Mouse (Mus musculus) G1E (cell line): ENCODE measurements around the gene Oaf. TPM values are rescaled to one million over a fixed set of nuclear protein-coding genes. Genes with fewer than 3 reads are reported as not detected.

Source experiments
- ATAC-seq: 2 replicates; pipeline ENCODE4 v1.8.0; 2016; ENCODE audit warnings: mild to moderate bottlenecking; ENCODE audit not compliant: insufficient number of reproducible peaks, poor library complexity, low FRiP score, severe bottlenecking; ENCODE audit errors: extremely low read depth
- DNase-seq: peaks from one replicate; pipeline ENCODE4 v3.0.0; 2012; ENCODE audit warnings: low spot score
- H3K27me3 ChIP-seq: 2 replicates; pipeline ENCODE4 v1.6.1; 2012; ENCODE audit warnings: mild to moderate bottlenecking, low read length, inconsistent platforms; ENCODE audit not compliant: insufficient read depth
- H3K36me3 ChIP-seq: replicated peaks from 2 replicates; pipeline ENCODE3; 2012; ENCODE audit warnings: mild to moderate bottlenecking, inconsistent platforms
- H3K4me1 ChIP-seq: 2 replicates; pipeline ENCODE4 v1.6.1; 2012; ENCODE audit warnings: low read depth, low read length, inconsistent platforms, mixed read lengths; ENCODE audit not compliant: insufficient read depth
- H3K4me3 ChIP-seq: 2 replicates; pipeline ENCODE4 v1.5.1; 2012; ENCODE audit warnings: low read depth, mild to moderate bottlenecking, inconsistent platforms, low read length, moderate library complexity, mixed read lengths
- H3K9me3 ChIP-seq: replicated peaks from 2 replicates; pipeline ENCODE4 v1.6.1; 2012; ENCODE audit warnings: inconsistent platforms
- CTCF ChIP-seq: IDR thresholded peaks from 2 replicates; pipeline ENCODE4 v1.5.1; 2012; ENCODE audit warnings: low read depth, low read length, inconsistent platforms, mixed read lengths
- GATA1 ChIP-seq: IDR thresholded peaks from 2 replicates; pipeline ENCODE4 v1.6.1; 2012; ENCODE audit warnings: borderline replicate concordance, low read length, inconsistent platforms, mixed read lengths
- GATA2 ChIP-seq: IDR thresholded peaks from 2 replicates; pipeline ENCODE4 v1.6.1; 2012; ENCODE audit warnings: low read depth, low read length, inconsistent platforms, borderline replicate concordance
- POLR2AphosphoS5 ChIP-seq: IDR thresholded peaks from 2 replicates; pipeline ENCODE4 v1.6.1; 2012; ENCODE audit warnings: low read depth, low read length, inconsistent platforms; ENCODE audit not compliant: insufficient replicate concordance
- TAL1 ChIP-seq: conservative IDR thresholded peaks from 2 replicates; pipeline ENCODE4 v1.6.1; 2012; ENCODE audit warnings: low read depth, low read length, inconsistent platforms, mixed read lengths
- polyA plus RNA-seq: library from polyadenylated mRNA; stranded (reverse); fragments of >175 nt; gene quantifications from 2 replicates; pipeline ENCODE4 v1.2.3, GENCODE M21; 2012
- total RNA-seq, 2 experiments: library from RNA; stranded (forward) in 1 of 2; stranded (reverse) in 1 of 2; fragments of 200-1000 nt in 1 of 2; fragments of >200 nt in 1 of 2; fragmentation: Nextera tagmentation in 1 of 2; gene quantifications; 2 replicates each; pipeline ENCODE4 v1.2.3; 2014 to 2017

The Oaf gene
- total and polyA plus RNA-seq, 3 experiments: 22.1 to 29.5 (median 26.9) TPM

DNA sequence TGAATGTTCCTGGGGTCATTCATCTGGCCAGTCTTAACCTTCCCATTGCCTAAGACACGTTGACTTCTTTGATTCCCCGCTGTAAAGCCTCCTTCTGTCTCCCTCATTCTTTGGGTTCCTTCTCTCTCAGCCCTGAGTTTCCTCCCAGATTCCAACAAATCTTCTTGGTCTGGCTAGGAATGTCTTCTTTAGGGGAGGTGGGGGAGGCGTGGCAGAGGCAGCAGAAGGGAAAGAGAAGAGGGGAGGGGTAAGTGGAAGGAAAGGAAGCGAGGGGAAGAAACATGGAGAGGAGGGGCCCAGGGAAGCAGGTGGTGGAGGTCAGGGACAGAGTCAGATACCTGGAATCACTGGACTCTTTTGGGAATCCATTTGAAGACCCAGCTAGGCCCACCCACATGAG, 22.7 kb upstream of the Oaf start:
- peaks cover 36% of the 10 kb centered on the region for H3K4me1 ChIP-seq
- H3K9me3 ChIP-seq: no peaks in the 10 kb centered on the region
- TF ChIP-seq TAL1: no peak
- no peak for TF ChIP-seq POLR2AphosphoS5
- no peak for TF ChIP-seq GATA1
- no peak for TF ChIP-seq GATA2
- no peak for TF ChIP-seq CTCF
- H3K36me3 ChIP-seq: no peaks in the 10 kb centered on the region
- H3K27me3 ChIP-seq: no peaks in the 10 kb centered on the region; the same call in 1 of the 2 replicates
- DNase-seq (no peak), ATAC-seq (no peak)
- no peak overlapping the region for H3K4me3 ChIP-seq

DNA sequence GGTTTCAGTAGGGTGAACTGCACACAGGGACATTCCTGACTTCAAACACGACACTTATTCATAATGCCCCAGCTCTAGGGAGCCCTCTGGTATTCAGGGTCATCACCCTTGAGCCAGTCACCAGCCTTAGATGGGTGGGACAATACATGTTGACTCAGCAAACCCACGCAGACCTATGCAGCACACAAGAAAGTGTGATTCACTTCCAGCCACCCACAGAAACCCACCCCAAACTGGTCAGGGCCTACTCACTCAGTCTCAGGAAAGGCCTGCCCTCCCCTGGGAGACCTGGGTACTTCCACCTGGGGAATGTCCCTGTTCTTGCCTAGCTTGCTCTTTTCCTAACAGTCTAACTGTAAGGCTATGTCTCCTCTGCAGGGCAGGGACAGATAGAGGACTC, 22.2 kb upstream of the Oaf start:
- TF ChIP-seq GATA2 (no peak), TAL1 (no peak), CTCF (no peak), GATA1 (no peak), POLR2AphosphoS5 (no peak)
- Histone ChIP-seq H3K4me1 (peaks cover 33% of the 10 kb centered on the region), H3K27me3 (no peaks in the 10 kb centered on the region; the same call in 1 of the 2 replicates), H3K4me3 (no peak overlapping the region), H3K36me3 (no peaks in the 10 kb centered on the region), H3K9me3 (no peaks in the 10 kb centered on the region)
- ATAC-seq (no peak), DNase-seq (no peak)

DNA sequence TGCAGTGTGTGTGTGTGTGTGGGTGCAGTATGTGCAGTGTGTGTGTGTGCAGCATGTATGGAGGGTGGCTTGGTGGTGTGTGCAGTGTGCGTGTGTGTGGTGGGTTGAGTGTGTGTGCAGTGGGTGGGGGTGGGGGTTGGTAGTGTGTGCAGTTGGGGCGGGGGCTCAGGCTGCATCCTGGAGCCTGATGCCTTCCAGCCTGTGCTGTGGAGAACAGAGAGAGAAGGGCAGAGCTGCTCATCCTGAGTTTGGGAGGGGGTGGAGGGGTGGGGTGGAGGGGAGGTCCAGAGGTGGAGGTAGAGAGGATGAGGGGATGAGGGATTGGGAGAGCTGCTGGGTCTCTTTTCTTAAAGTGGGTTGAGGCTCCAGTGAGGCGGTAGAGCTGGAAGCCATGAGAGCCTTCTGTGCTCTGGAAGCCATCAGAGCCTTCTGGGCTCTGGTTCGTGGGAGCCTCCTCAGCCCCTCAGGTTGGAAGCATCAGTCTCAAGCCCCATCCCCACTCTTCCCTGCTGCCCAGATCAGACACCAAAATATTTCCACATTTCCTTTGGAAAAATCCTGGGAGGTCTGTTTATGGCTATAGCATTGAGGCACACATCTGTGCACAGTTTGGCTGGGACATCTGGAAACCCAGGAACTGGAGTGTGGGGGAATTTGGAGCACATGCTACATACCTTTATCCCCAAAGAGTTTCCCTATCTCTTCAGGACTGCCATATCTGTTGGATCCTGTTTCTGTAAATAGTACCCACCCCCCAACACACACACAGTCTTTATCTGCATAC, 21.6 kb upstream of the Oaf start:
- H3K4me3 ChIP-seq: no peak overlapping the region
- H3K4me1 ChIP-seq: peaks cover 30% of the 10 kb centered on the region
- H3K36me3 ChIP-seq: no peaks in the 10 kb centered on the region
- DNase-seq (no peak), ATAC-seq (no peak)
- TF ChIP-seq CTCF (no peak), GATA1 (no peak), TAL1 (no peak), GATA2 (no peak), POLR2AphosphoS5 (no peak)
- H3K27me3 ChIP-seq: no peaks in the 10 kb centered on the region; the same call in 1 of the 2 replicates
- no peaks in the 10 kb centered on the region for H3K9me3 ChIP-seq

DNA sequence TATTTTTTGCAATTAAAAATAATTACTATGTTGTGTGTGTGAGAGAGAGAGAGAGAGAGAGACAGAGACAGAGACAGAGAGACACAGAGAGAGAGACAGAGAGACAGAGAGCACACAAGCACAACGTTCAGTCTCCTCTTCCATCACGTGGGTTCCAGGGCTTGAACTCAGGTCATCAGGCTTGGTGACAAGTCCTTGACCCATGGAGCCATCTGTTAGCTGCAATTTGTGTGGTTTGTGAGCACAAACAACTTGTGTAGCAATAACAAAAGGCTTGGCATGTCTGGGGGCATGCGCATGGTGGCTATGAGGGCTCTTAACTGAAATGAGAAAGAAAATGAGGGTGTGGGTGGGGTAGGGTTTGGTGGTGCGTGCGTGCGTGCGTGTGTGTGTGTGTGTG, 20.9 kb upstream of the Oaf start:
- DNase-seq: no peak
- Histone ChIP-seq H3K27me3 (no peaks in the 10 kb centered on the region; the same call in 1 of the 2 replicates), H3K4me3 (no peak overlapping the region), H3K4me1 (peaks cover 30% of the 10 kb centered on the region), H3K36me3 (no peaks in the 10 kb centered on the region), H3K9me3 (no peaks in the 10 kb centered on the region)
- TF ChIP-seq POLR2AphosphoS5 (no peak), CTCF (no peak), GATA1 (no peak), TAL1 (no peak), GATA2 (no peak)
- ATAC-seq: no peak

DNA sequence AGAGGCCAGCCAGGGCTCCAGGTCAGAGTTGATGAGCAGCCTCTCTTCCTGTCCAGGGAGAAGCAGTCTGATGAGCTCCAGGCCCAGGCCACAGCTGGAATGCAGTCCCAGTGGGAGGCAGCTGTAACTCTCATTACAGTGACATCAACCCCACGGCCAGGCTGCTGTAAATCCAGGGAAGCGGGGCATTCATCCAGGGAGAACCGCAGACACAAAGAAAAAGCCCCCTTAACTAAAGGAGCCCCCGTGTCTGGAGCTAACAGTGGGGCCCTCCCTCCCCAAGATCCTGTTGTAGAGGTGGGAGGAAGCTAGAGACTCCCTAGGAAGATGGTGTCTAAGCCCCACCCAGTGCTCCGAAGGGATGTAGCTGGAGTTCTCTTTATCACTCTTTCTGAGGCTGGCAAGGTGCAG, 13.6 kb upstream of the Oaf start:
- TF ChIP-seq GATA1 (no peak), TAL1 (no peak), POLR2AphosphoS5 (no peak), CTCF (no peak), GATA2 (no peak)
- H3K4me3 ChIP-seq: no peak overlapping the region
- H3K4me1 ChIP-seq: peaks cover 5% of the 10 kb centered on the region
- ATAC-seq (no peak), DNase-seq (no peak)
- H3K27me3 ChIP-seq: peaks cover 3% of the 10 kb centered on the region; the same call in 1 of the 2 replicates
- no peaks in the 10 kb centered on the region for H3K9me3 ChIP-seq
- no peaks in the 10 kb centered on the region for H3K36me3 ChIP-seq

DNA sequence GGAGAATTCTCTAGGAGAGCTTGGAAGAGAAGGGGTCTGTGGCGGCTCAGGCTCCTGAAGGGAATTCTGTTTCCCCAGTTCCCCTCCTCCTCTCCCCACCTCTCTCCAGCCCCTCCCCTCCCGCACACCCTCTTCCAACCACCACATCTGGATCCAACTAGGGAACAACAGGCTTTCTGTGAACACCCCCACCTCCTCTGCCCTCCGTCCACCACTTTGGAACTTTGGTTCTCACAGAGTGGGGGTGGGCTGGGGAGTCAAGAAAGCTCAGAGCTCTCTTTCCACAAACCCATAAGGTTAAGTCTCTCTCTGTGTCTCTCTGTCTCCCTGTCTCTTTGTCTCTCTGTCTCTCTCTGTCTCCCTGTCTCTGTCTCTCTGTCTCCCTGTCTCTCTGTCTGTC, 13.1 kb upstream of the Oaf start:
- Histone ChIP-seq H3K4me3 (no peak overlapping the region), H3K27me3 (peaks cover 3% of the 10 kb centered on the region; the same call in 1 of the 2 replicates), H3K9me3 (no peaks in the 10 kb centered on the region), H3K36me3 (no peaks in the 10 kb centered on the region), H3K4me1 (peaks cover 5% of the 10 kb centered on the region)
- ATAC-seq (no peak), DNase-seq (no peak)
- no peak for TF ChIP-seq GATA2
- TF ChIP-seq CTCF: no peak
- no peak for TF ChIP-seq TAL1
- TF ChIP-seq POLR2AphosphoS5: no peak
- TF ChIP-seq GATA1: no peak

DNA sequence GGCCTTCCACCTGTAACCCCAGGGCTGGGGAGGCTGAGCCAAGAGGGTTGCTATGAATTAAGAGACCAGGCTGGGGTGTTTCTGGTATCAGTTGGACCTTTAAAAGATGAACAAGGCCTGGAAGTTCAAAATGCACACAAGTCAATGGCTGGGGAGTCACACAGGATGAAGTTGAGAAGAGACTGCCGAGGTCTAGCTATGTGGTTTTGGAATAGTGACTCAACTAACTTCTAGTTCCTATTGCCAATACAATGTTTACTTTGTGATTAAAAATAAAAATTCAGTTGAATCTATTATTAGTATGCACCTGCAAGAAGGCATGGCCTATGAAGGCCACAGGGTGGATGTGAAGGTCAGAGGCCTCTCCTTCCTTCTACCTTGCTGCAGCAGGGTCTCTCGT, 12.1 kb upstream of the Oaf start:
- Histone ChIP-seq H3K4me1 (peaks cover 9% of the 10 kb centered on the region), H3K27me3 (peaks cover 3% of the 10 kb centered on the region; the same call in 1 of the 2 replicates), H3K36me3 (no peaks in the 10 kb centered on the region), H3K4me3 (no peak overlapping the region), H3K9me3 (no peaks in the 10 kb centered on the region)
- ATAC-seq (no peak), DNase-seq (no peak)
- TF ChIP-seq POLR2AphosphoS5 (no peak), TAL1 (no peak), GATA1 (no peak), CTCF (no peak), GATA2 (no peak)
